Mouse (Mus musculus) thymus, adult 2 months (tissue): ENCODE results near the gene Ccdc110.

ENCODE experiments used
- CTCF ChIP-seq: fragments of 200-500 bp; IDR thresholded peaks from 2 replicates; pipeline ENCODE4 v1.5.1; 2012; ENCODE audit warnings: mild to moderate bottlenecking, control low read depth, low read length, moderate library complexity, borderline replicate concordance; ENCODE audit not compliant: control insufficient read depth, poor library complexity, insufficient read depth; ENCODE audit errors: extremely low read depth
- POLR2A ChIP-seq: fragments of 200-500 bp; IDR thresholded peaks from 2 replicates; pipeline ENCODE4 v1.6.1; 2012; ENCODE audit warnings: mild to moderate bottlenecking, low read length, control low read depth, moderate library complexity; ENCODE audit not compliant: control insufficient read depth, poor library complexity, insufficient read depth; ENCODE audit errors: extremely low read depth

DNA sequence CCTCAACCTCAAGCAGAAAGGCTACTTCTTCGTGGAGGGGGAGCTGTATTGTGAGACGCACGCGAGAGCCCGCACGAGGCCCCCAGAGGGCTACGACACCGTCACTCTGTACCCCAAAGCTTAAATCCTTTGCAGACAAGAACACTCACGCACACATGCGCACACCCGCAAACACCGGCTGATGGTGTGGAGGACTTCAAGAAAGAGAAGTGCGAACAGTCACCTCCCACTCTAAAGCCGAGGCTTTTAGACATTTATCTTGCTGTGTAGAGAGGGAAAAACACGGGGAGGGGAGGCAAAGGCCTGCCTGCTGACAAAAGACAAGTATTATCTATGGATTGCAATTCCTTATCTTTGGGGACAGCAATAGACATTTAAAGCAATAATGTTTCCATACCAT lies 15.5 kb upstream of the Ccdc110 start:
- TF ChIP-seq CTCF, result no peak
- TF ChIP-seq POLR2A, result no peak
